Mouse (Mus musculus) ES-E14 (cell line): Measurements from ENCODE around the gene Dnajc10. TPM values are rescaled to one million over a fixed set of nuclear protein-coding genes. Genes with fewer than 3 reads are reported as not detected.

Experiments used
- DNase-seq: peaks from one replicate; pipeline ENCODE4 v3.0.0-alpha.2; 2013; ENCODE audit warnings: low read depth, low spot score
- H3K27ac ChIP-seq: 2 replicates; pipeline ENCODE4 v1.5.1; 2012; ENCODE audit warnings: low read depth, mild to moderate bottlenecking, low read length, moderate library complexity, mixed read lengths; ENCODE audit not compliant: poor library complexity, insufficient read depth, severe bottlenecking
- H3K36me3 ChIP-seq: 2 replicates; pipeline ENCODE4 v1.6.1; 2012; ENCODE audit warnings: mild to moderate bottlenecking, low read length, moderate library complexity, mixed read lengths; ENCODE audit not compliant: control insufficient read depth, poor library complexity, insufficient read depth, severe bottlenecking
- H3K4me1 ChIP-seq, 2 experiments: fragments of 150-350 bp in 1 of 2; sonication (generic) in 1 of 2; 2 replicates each; pipeline ENCODE4 v1.6.1; 2012; ENCODE audit warnings: low read length in 2 of 2, mild to moderate bottlenecking in 1 of 2, mixed read lengths in 1 of 2; ENCODE audit not compliant: control insufficient read depth in 2 of 2, insufficient read depth in 2 of 2, poor library complexity in 1 of 2
- H3K4me3 ChIP-seq, 2 experiments: fragments of 150-350 bp in 1 of 2; sonication (generic) in 1 of 2; 2 replicates each; pipeline ENCODE4 v1.5.1; 2012; ENCODE audit warnings: low read length in 2 of 2, low read depth in 1 of 2, mild to moderate bottlenecking in 1 of 2, mixed read lengths in 1 of 2; ENCODE audit not compliant: insufficient read depth in 1 of 2, poor library complexity in 1 of 2, severe bottlenecking in 1 of 2
- H3K9ac ChIP-seq: 2 replicates; pipeline ENCODE4 v1.6.1; 2012; ENCODE audit warnings: low read depth, mild to moderate bottlenecking, low read length, mixed read lengths; ENCODE audit not compliant: poor library complexity, insufficient read depth, severe bottlenecking
- H3K9me3 ChIP-seq: fragments of 150-350 bp; sonication (generic); 2 replicates; pipeline ENCODE4 v1.6.1; 2012; ENCODE audit warnings: low read depth, mild to moderate bottlenecking, low read length; ENCODE audit not compliant: control insufficient read depth, insufficient read depth
- CHD2 ChIP-seq: IDR thresholded peaks from 2 replicates; pipeline ENCODE4 v1.6.1; 2014; ENCODE audit warnings: mild to moderate bottlenecking, low read depth, low read length, inconsistent platforms
- HCFC1 ChIP-seq: IDR thresholded peaks from 2 replicates; pipeline ENCODE4 v1.6.1; 2012; ENCODE audit warnings: low read length, inconsistent platforms, borderline replicate concordance; ENCODE audit not compliant: insufficient read depth
- MAFK ChIP-seq: IDR thresholded peaks from 2 replicates; pipeline ENCODE4 v1.6.1; 2014; ENCODE audit warnings: mild to moderate bottlenecking, low read depth, low read length, inconsistent platforms; ENCODE audit not compliant: insufficient read depth
- ZC3H11A ChIP-seq: IDR thresholded peaks from 2 replicates; pipeline ENCODE4 v1.6.1; 2012; ENCODE audit warnings: low read depth, mild to moderate bottlenecking, inconsistent platforms, low read length, borderline replicate concordance
- ZNF384 ChIP-seq: IDR thresholded peaks from 2 replicates; pipeline ENCODE4 v1.6.1; 2012; ENCODE audit warnings: low read depth, low read length, inconsistent platforms
- in situ Hi-C, 2 experiments: fragments of 600-800 bp; cut with MboI; formaldehyde crosslinking; loops; one replicate each; pipeline ENCODE4 v1.15.1; 2025; ENCODE audit warnings: low sequenced_read_pairs in 2 of 2, inconsistent platforms in 1 of 2; ENCODE audit not compliant: unreplicated experiment in 2 of 2
- total RNA-seq: library from RNA; depleted of rRNA; stranded (reverse); fragments of 300-350 nt; gene quantifications from 2 replicates; pipeline ENCODE4 v1.2.3, GENCODE M21; 2012

Dnajc10 gene
- total RNA-seq, 1 experiment = 78.3 TPM

DNA sequence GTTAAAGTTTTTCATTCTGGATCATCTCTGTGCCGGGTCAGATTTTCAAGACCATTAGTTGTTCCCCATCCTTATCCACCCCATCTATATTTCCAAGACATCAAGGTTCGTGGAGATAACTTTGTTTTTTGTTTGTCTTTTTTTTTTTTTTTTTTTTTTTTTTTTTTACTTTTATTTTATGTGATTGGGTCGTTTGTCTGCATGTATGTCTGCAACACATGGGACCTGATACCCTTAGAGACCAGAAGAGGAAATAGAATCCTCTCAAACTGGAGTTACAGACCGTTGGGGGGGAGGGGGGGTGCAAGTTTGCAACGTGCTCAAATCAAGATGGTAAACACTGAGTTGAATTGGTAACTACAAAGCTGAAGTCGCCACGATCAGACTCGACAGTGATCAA, 23.1 kb upstream of the Dnajc10 start, which contains the start of gene Prdx6b:
Gene Prdx6b (plus strand): TSS at position 301 of the 400 bp plus-strand sequence.
- H3K9me3 ChIP-seq = no peaks in the 10 kb centered on the region
- no peaks in the 10 kb centered on the region for H3K4me1 ChIP-seq
- no peak within 1 kb of the TSS for H3K9ac ChIP-seq
- H3K27ac ChIP-seq = no peak within 1 kb of the TSS
- no peak for DNase-seq
- in situ Hi-C loops = no loop called here
- H3K4me3 ChIP-seq = no peak within 1 kb of the TSS
- TF ChIP-seq CHD2 (no peak), ZC3H11A (no peak), ZNF384 (no peak), MAFK (no peak), HCFC1 (no peak)
- no peaks in the 10 kb centered on the region for H3K36me3 ChIP-seq

DNA sequence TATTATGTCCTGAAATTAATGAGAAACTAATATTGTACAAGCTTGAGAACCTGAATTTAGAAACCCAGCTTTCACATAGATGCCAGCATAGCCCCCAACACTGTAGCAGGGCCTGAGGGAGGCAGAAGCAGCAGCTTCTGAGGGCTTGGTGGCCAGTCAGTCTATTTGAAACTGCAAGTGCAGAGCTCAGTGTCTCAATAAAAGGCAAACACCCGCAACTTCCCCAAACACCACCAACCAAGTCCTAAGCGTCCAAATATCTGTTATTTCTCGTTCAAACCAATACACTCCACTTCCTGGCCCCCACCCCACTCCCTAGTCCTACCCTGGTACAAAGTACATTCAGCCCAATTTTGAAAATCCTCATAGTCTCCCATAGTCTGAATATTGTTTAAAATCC, 16.9 kb upstream of the Dnajc10 start:
- Histone ChIP-seq H3K27ac (no peak overlapping the region), H3K9ac (no peak overlapping the region), H3K9me3 (no peaks in the 10 kb centered on the region), H3K36me3 (no peaks in the 10 kb centered on the region), H3K4me1 (no peaks in the 10 kb centered on the region), H3K4me3 (no peak overlapping the region)
- DNase-seq = no peak
- in situ Hi-C loops = no loop called here
- TF ChIP-seq MAFK (no peak), ZC3H11A (no peak), CHD2 (no peak), HCFC1 (no peak), ZNF384 (no peak)

DNA sequence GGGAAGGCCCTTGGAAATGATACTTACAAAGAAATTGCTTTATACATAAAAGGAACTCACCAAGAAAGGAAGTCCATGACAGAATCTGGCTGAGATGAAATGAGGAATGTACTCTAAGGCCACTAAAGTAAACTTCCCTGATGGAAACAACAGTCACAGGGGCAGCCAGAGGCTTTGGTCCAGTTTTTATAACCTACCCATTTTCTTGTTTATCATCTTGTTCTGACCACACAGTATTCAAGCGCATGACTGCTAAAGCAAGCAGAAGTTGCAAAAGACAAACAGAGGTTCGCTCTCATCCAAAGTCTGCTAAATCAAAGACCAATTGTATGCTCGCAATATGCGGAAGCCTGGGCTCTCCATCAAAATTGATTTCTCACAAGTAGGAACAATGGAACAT, 14.5 kb upstream of the Dnajc10 start:
- Histone ChIP-seq H3K27ac (no peak overlapping the region), H3K36me3 (no peaks in the 10 kb centered on the region), H3K9me3 (no peaks in the 10 kb centered on the region), H3K9ac (no peak overlapping the region), H3K4me3 (no peak overlapping the region), H3K4me1 (no peaks in the 10 kb centered on the region)
- no peak for TF ChIP-seq ZC3H11A
- TF ChIP-seq CHD2 = no peak
- TF ChIP-seq HCFC1 = no peak
- no peak for TF ChIP-seq ZNF384
- no peak for TF ChIP-seq MAFK
- no peak for DNase-seq
- in situ Hi-C loops = no loop called here

DNA sequence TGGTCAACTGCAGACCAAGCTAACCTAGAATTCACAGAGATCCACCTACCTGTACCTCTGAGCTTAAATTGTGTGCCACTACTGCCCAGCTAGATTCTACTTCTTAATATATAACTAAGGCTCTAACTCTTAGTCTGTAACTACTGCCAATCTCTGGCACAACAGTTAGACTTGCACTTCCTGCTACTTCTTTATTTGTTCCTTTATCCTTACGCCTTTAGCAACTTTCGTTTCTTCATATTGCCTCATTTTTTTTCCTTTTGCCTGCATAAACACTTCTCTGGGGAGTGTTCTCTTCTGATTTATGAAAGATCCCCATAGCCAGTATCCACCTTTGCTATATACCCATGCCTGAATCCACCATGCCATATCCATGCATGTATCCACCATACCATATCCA, 11.3 kb upstream of the Dnajc10 start:
- H3K4me1 ChIP-seq = no peaks in the 10 kb centered on the region
- H3K27ac ChIP-seq = no peak overlapping the region
- H3K36me3 ChIP-seq = no peaks in the 10 kb centered on the region
- no peak overlapping the region for H3K4me3 ChIP-seq
- no peak overlapping the region for H3K9ac ChIP-seq
- TF ChIP-seq HCFC1 (no peak), ZC3H11A (no peak), MAFK (no peak), CHD2 (no peak), ZNF384 (no peak)
- in situ Hi-C loops = no loop called here
- no peaks in the 10 kb centered on the region for H3K9me3 ChIP-seq
- no peak for DNase-seq

DNA sequence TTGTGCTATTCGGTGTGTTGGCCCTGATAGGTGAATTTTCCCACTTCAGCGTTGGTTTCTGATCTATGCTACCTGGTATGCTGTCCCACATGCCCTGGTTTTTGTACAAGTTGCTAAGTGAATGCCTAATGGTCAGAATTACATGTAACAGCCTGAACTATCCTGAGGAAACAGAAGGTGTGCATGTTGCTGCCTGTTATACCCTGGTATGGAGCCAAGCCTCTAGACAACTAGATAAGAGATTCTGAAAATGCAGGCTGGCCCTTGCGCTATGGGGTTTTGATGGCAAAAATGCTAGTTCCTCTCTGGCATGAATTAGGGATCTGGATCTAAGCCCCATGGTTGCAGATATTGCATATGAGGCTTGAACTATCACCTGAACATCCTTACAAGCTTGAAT, 7.6 kb upstream of the Dnajc10 start:
- Histone ChIP-seq H3K36me3 (no peaks in the 10 kb centered on the region), H3K9ac (no peak overlapping the region), H3K4me1 (no peaks in the 10 kb centered on the region), H3K9me3 (no peaks in the 10 kb centered on the region), H3K4me3 (no peak overlapping the region), H3K27ac (no peak overlapping the region)
- TF ChIP-seq ZNF384 (no peak), MAFK (no peak), HCFC1 (no peak), CHD2 (no peak), ZC3H11A (no peak)
- in situ Hi-C loops = no loop called here
- no peak for DNase-seq
